Mouse (Mus musculus) hindbrain, embryonic 16.5 days (tissue): ENCODE data around the gene Hexb. TPM values are rescaled to one million over a fixed set of nuclear protein-coding genes. Genes with fewer than 3 reads are reported as not detected.
"Not testable (repeated sequence)": the region's sequence is repeated elsewhere in the genome, so short reads cannot be mapped to it uniquely, and the experiment has no call there.

Source experiments
- ATAC-seq: fragments of 200-750 bp; cut with Nextera tagmentation; 2 replicates; pipeline ENCODE4 v1.8.0; 2017; ENCODE audit warnings: moderate TSS enrichment, moderate library complexity
- H3K27ac ChIP-seq: fragments of 300-500 bp; sonication (generic); 2 replicates; pipeline ENCODE4 v1.5.1; 2014; ENCODE audit warnings: low read depth, mild to moderate bottlenecking, control low read depth, low read length, moderate library complexity
- H3K27me3 ChIP-seq: fragments of 300-500 bp; sonication (generic); replicated peaks from 2 replicates; pipeline ENCODE4 v1.6.1; 2014; ENCODE audit warnings: low read length; ENCODE audit not compliant: control insufficient read depth, insufficient read depth
- H3K36me3 ChIP-seq: fragments of 300-500 bp; sonication (generic); 2 replicates; pipeline ENCODE4 v1.6.1; 2014; ENCODE audit warnings: mild to moderate bottlenecking, low read length, moderate library complexity, mixed read lengths; ENCODE audit not compliant: control insufficient read depth, insufficient read depth
- H3K4me1 ChIP-seq: fragments of 300-500 bp; sonication (generic); 2 replicates; pipeline ENCODE4 v1.6.1; 2014; ENCODE audit warnings: low read depth, low read length; ENCODE audit not compliant: control insufficient read depth, insufficient read depth
- H3K4me2 ChIP-seq: fragments of 300-500 bp; sonication (generic); 2 replicates; pipeline ENCODE4 v1.6.1; 2014; ENCODE audit warnings: mild to moderate bottlenecking, low read length, control low read depth, moderate library complexity
- H3K4me3 ChIP-seq: fragments of 300-500 bp; sonication (generic); 2 replicates; pipeline ENCODE4 v1.5.1; 2014; ENCODE audit warnings: mild to moderate bottlenecking, low read length, control low read depth, moderate library complexity
- H3K9ac ChIP-seq: fragments of 300-500 bp; sonication (generic); 2 replicates; pipeline ENCODE4 v1.6.1; 2014; ENCODE audit warnings: low read depth, mild to moderate bottlenecking, control low read depth, low read length, moderate library complexity
- H3K9me3 ChIP-seq: fragments of 300-500 bp; sonication (generic); 2 replicates; pipeline ENCODE4 v1.6.1; 2014; ENCODE audit warnings: mild to moderate bottlenecking, low read length, moderate library complexity; ENCODE audit not compliant: control insufficient read depth
- WGBS: fragments of 180-500 bp; shearing (Covaris S2); extraction: QIAGEN DNeasy Blood & Tissue Kit; methylation state at CpG from one replicate; pipeline ENCODE4 v1.1.7; 2014; 5-methylcytosine and 5-hydroxymethylcytosine counted together
- polyA plus RNA-seq: library from polyadenylated mRNA; unstranded; fragments of >200 nt; fragmentation: Nextera tagmentation; extraction: Ambion mirVana; gene quantifications from 2 replicates; pipeline ENCODE4 v1.2.1, GENCODE M21; 2015

The Hexb gene
- polyA plus RNA-seq, 1 experiment from 2014 or later, result 58.5 TPM

DNA sequence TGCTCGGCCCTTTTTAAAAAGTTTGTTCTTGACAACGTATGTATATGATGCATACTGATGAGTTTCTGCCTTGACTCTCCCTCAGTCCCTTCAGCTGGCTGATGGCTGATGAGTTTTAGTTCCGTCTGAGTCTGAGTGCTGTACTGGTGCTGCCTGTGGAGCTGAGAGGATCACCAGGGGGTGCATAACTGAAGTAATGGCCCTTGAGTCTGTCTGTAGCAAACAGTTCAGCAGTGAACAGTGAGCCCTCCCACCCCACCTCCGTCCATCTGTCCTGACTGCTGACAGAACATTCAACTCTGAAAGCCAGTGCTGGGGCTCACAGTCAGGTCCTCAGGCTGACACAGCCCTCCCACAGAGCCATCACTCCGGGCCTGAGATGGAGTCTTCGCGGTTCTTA lies 19.2 kb downstream of the Hexb start:
- no peaks in the 10 kb centered on the region for H3K4me1 ChIP-seq
- no peak overlapping the region for H3K9ac ChIP-seq
- H3K27ac ChIP-seq, result no peak overlapping the region
- WGBS, result 60% methylated on average over 7 of the region's 7 CpGs
- ATAC-seq, result no peak
- H3K36me3 ChIP-seq, result peaks cover 17% of the 10 kb centered on the region
- no peaks in the 10 kb centered on the region for H3K27me3 ChIP-seq
- H3K4me2 ChIP-seq, result no peak overlapping the region
- no peak overlapping the region for H3K4me3 ChIP-seq
- H3K9me3 ChIP-seq, result no peaks in the 10 kb centered on the region

DNA sequence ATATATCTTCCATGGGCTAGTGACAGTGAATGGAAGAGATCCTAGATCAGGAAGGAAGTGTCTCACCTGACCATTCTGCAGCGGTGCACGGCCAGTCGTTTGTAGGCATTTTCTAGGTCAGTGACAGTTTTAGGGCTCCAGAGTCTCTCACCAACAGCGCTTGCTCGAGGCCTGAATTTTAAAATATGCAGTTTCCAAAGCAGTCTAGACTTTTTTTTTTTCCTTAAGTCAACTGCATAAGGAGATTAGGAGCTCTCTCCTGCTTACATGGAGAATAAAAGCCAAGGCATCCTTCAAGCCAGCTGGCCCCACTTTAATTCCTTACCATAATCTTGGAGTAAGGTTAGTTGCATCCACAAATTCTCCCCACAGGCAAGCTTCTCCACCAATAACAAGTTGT lies 21.4 kb downstream of the Hexb start:
- no peak overlapping the region for H3K9ac ChIP-seq
- H3K36me3 ChIP-seq, result peaks cover 27% of the 10 kb centered on the region
- H3K4me2 ChIP-seq, result no peak overlapping the region
- no peaks in the 10 kb centered on the region for H3K9me3 ChIP-seq
- H3K27me3 ChIP-seq, result no peaks in the 10 kb centered on the region
- no peak overlapping the region for H3K27ac ChIP-seq
- no peaks in the 10 kb centered on the region for H3K4me1 ChIP-seq
- WGBS, result 89% methylated on average over 5 of the region's 5 CpGs
- no peak overlapping the region for H3K4me3 ChIP-seq
- no peak for ATAC-seq

DNA sequence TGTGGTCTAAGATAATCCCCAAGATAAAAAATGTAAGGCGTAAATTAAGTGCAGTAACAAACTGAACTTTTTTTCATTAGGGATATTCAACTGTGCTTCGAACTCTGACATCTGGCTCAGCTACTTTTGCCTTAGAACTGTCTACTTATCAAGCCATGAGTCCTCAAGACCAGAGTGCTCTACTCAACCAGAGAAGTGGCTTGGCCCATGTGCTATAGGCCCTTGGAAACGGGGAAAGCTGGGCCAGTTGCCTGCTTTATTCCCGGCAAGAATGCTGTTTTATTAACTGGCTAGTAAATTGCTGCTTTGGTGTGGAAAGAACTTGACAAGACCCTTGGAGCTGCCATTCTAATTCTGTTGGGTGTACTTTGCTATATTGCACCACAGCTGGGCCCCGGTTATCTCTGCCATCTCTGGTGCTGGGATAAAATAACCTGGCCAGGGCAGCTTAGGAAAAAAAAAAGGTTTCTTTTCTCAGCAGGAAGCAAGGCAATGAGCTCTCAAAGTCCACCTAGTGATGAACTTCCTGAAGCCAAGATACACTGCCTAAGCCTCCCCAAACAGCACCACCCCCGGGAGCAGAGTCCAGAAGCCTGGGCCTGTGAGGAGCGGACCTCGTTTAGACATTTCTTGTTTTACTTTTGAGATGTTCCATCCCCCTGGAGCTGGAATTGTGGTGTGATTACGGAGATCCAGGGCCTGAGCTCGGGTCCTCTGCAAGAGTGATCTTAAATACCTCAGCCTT lies 22.5 kb downstream of the Hexb start:
- Histone ChIP-seq H3K9me3 (no peaks in the 10 kb centered on the region), H3K9ac (no peak overlapping the region), H3K36me3 (peaks cover 27% of the 10 kb centered on the region), H3K4me2 (no peak overlapping the region), H3K4me1 (no peaks in the 10 kb centered on the region), H3K27me3 (no peaks in the 10 kb centered on the region), H3K4me3 (no peak overlapping the region), H3K27ac (no peak overlapping the region)
- WGBS, result 91% methylated on average over 10 of the region's 10 CpGs
- no peak for ATAC-seq

DNA sequence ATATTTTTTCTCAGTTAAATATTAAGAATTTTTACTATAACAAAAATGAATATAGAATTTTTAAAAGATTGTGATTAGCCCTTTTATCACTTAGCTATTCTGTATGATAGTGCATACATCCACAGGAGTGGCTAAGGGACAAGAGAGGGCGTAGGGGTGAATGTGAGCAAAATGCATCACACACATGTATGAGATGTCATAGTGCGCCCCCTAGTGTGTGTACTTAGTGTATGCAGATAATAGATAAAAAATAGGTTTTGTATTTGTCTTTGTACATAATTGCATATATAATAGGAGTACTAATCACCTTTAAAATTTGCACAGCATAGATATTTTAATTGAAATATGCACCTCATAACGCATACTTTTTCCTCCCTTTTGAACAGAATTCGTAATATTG lies 52.3 kb downstream of the Hexb start:
- WGBS, result 60% methylated on average over 4 of the region's 4 CpGs
- Histone ChIP-seq H3K9ac (no peak overlapping the region), H3K9me3 (no peaks in the 10 kb centered on the region), H3K27me3 (no peaks in the 10 kb centered on the region), H3K4me1 (no peaks in the 10 kb centered on the region), H3K36me3 (peaks cover 34% of the 10 kb centered on the region), H3K27ac (no peak overlapping the region), H3K4me2 (no peak overlapping the region), H3K4me3 (no peak overlapping the region)
- no peak for ATAC-seq

DNA sequence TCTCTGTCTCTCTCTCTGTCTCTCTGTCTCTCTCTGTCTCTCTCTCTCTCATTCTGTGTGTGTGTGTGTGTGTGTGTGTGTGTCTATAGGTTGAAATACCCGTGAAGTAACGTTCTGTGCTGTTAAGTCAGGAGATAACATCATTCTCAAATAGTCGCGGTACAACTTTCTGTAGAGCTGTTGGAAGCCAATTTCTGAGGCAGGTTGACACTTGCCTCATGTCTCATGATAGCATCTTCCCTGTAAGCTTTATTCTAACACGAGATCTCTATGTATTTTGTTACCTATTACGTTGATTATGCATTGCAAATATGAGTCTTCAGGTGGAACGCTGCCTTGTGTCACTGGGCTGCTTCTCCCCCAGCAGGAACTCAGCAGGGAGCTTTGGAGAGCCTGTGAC lies 55.8 kb downstream of the Hexb start:
- Histone ChIP-seq H3K36me3 (peaks cover 15% of the 10 kb centered on the region; the same call in 1 of the 2 replicates), H3K4me2 (no peak overlapping the region), H3K9ac (no peak overlapping the region), H3K4me3 (no peak overlapping the region), H3K4me1 (peaks cover 5% of the 10 kb centered on the region), H3K27ac (no peak overlapping the region), H3K9me3 (no peaks in the 10 kb centered on the region), H3K27me3 (no peaks in the 10 kb centered on the region)
- no peak for ATAC-seq
- WGBS, result 88% methylated on average over 7 of the region's 7 CpGs

DNA sequence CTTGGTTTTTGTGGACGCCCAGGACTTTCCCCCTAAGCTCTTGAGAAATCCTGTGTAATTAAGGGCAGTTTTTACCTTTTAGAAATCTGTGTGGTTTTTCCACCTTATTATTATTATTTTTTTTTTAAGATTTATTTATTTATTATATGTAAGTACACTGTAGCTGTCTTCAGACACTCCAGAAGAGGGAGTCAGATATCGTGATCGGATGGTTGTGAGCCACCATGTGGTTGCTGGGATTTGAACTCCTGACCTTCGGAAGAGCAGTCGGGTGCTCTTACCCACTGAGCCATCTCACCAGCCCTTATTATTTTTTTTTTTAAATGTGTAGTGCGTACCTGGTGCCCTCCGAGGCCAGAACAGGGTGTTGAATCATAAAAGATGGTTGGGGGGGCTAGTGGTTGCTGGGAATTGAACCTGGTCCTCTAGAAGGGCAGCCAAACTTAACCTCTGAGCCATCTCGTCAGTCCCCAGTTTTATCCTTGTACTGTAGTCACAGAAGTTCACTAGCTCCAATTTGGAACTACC lies 59.7 kb downstream of the Hexb start:
- not testable (repeated sequence) for H3K36me3 ChIP-seq, ATAC-seq, H3K4me1 ChIP-seq, H3K27me3 ChIP-seq, H3K9me3 ChIP-seq
- Histone ChIP-seq H3K9ac (peak overlapping the region; percentile 93), H3K4me3 (peak overlapping the region; percentile 81), H3K4me2 (peak overlapping the region; percentile 56), H3K27ac (peak overlapping the region; percentile 91)
- 32% methylated on average over 8 of the region's 8 CpGs for WGBS

DNA sequence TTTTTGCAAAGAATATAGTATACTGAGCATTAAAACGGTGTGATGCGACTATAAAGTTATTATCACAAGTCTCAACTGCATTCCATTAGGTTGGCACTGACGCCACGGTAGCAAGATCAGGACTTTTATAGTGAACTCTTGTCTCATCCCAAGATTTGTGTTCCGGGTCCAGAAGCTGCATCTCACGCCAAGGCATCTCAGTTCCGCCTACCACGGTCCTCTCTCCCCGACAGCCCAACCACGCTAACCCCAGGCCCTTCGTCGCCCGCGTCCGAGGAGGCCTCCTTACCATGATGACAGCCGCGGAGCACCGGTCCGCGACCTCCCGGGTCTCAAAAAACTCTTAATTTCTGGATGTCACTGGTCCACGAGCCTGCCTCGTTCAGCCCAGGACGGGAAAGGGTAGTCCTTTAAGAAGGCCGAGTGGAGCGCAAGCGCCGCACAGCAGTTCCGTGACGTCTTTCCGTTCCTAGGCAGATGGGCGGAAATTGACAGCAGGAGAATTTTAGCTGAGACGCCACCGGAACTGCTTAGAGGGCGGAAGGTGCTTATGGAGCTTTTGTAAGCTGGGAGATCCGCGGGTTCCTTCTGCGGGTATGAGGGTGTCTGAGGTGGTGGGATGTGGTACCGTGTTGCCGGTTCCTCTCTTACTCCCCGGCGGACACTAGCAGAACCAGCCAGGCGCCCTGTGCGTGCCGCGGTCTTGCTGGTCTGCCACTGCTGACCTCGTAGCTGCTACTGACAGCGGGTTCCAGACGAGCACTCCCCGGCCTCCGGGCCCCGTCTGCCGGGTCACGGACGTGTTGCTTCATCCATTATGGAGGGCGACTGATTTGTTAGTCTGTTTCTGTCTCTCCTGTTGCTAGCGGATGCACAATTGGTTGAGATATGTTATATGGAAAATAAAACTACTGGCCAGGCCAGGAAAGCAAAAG lies 60.4 kb downstream of the Hexb start, which contains the start of the genes Gfm2 and Nsa2:
Gene Gfm2 (plus strand): TSS at position 472 of the 935 bp plus-strand sequence.
Gene Nsa2 (minus strand): TSS at position 472 of the 935 bp plus-strand sequence.
- Histone ChIP-seq H3K9ac (peak within 1 kb of the TSS; percentile 93), H3K4me1 (peaks cover 7% of the 10 kb centered on the region), H3K27ac (peak within 1 kb of the TSS; percentile 91), H3K4me2 (peak within 1 kb of the TSS; percentile 77), H3K36me3 (peaks cover 5% of the 10 kb centered on the region), H3K4me3 (peak within 1 kb of the TSS; percentile 81), H3K27me3 (no peaks in the 10 kb centered on the region), H3K9me3 (no peaks in the 10 kb centered on the region)
- peak; percentile 100 for ATAC-seq
- WGBS, result under 1% methylated on average over 53 of the region's 57 CpGs

DNA sequence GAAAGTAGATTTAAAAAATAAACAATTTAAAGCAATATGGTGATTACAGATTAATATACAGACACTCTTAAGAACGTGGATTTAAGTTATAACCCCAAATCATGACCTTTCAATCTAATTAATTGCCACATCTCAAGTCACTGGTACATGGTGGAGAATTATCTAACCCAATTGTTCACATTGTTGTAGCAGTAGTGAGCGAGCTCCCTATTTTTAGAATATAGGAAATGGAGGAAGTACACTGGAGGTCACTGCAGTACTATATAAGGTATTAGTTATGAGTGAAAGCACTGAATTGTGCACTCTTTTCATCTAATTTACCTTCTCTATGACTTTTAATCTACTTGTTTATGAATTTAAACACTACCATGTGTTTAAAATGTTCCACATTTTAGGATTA lies 67.7 kb downstream of the Hexb start:
- H3K9ac ChIP-seq, ATAC-seq, H3K27ac ChIP-seq, H3K27me3 ChIP-seq, H3K9me3 ChIP-seq, H3K4me2 ChIP-seq, H3K4me3 ChIP-seq, H3K4me1 ChIP-seq: not testable (repeated sequence)
- peaks cover 11% of the 10 kb centered on the region for H3K36me3 ChIP-seq
- WGBS, result no CpG with 5 or more reads among the region's 2 CpGs

DNA sequence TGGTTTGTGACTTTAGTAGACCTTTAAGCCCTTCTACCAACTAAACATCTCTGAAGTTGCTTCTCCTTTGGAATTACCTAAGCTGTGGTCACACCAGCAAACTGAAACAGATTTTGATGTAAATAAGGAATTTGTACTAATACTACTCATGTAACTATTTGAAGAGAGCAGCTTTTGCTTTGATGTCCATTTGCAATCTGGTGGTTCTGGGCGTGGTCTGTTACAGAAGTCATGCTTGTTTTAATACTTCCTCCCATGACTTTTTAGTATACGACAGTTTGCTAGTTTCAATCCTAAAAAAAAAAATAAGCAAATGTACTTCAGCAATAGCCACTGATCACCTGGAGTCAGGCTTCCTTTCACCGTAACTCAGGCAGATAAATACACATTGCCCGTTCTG lies 68.5 kb downstream of the Hexb start:
- H3K36me3 ChIP-seq, ATAC-seq, H3K4me1 ChIP-seq, H3K9ac ChIP-seq, H3K4me2 ChIP-seq, H3K27ac ChIP-seq, H3K4me3 ChIP-seq, H3K27me3 ChIP-seq, H3K9me3 ChIP-seq: not testable (repeated sequence)
- WGBS, result 89% methylated on average over 2 of the region's 4 CpGs
